Mouse (Mus musculus): ENCODE data around the gene 2210016L21Rik.

DNA sequence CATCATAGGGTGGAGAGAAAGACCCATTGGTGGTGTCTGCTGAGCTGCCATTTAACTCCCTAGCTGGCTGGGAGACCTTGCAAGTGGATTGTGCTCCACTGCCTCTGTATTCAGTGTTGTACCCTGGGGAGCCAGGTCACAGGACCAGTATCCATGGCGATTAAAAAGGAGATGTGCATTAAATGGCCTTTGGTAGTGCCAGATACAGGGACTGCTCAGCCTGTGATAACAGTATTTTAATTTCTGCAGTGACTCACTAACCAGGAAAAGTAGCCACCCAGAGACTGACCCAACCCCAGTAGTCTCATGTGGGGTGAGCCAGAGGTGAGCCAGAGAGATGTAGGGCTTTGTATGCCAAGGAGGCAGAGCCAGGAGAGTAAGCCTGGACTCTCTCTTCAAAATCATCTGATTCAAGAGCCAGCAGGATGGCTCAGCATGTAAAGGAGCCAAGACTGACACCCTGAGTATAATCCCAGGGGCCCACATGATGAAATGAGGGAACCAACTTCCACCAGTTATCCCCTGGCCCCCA lies 15.7 kb upstream of the 2210016L21Rik start:
- no peak for TF ChIP-seq POLR2A (IDR thresholded peaks at IDR 0.05; ENCODE audit: insufficient read length, low read depth)
- no peak for TF ChIP-seq E2F4 (IDR thresholded peaks at IDR 0.05; ENCODE audit: insufficient read depth)
- no peak for TF ChIP-seq TCF12 (IDR thresholded peaks at IDR 0.05; ENCODE audit: insufficient read depth, poor library complexity, severe bottlenecking)
- TF ChIP-seq USF1 (IDR thresholded peaks at IDR 0.05; ENCODE audit: low read depth) = no peak
- TF ChIP-seq MYOG (IDR thresholded peaks at IDR 0.05; ENCODE audit: control insufficient read depth in 1 of 3, insufficient read depth in 1 of 3, insufficient read length in 2 of 3, low read depth in 2 of 3) = no peak
- no peak for TF ChIP-seq POLR2AphosphoS2 (IDR thresholded peaks at IDR 0.05; ENCODE audit: insufficient read length, low read depth)
- no peak for TF ChIP-seq MAX (IDR thresholded peaks at IDR 0.05; ENCODE audit: low read depth)
- no peak for TF ChIP-seq TCF3 (IDR thresholded peaks at IDR 0.05; ENCODE audit: insufficient read length, low read depth)
- no peak for TF ChIP-seq CEBPB (IDR thresholded peaks at IDR 0.05; ENCODE audit: insufficient read depth, poor library complexity, severe bottlenecking)
- no peak for TF ChIP-seq REST (IDR thresholded peaks at IDR 0.05; ENCODE audit: insufficient read depth, insufficient read length)
- no peak for TF ChIP-seq MYOD1 (IDR thresholded peaks at IDR 0.05; ENCODE audit: control insufficient read depth in 1 of 3, insufficient read length in 2 of 3, low read depth in 2 of 3)

Measured in myocyte (in vitro differentiated cells).